Mouse (Mus musculus): ENCODE measurements around the gene Tulp1.

DNA sequence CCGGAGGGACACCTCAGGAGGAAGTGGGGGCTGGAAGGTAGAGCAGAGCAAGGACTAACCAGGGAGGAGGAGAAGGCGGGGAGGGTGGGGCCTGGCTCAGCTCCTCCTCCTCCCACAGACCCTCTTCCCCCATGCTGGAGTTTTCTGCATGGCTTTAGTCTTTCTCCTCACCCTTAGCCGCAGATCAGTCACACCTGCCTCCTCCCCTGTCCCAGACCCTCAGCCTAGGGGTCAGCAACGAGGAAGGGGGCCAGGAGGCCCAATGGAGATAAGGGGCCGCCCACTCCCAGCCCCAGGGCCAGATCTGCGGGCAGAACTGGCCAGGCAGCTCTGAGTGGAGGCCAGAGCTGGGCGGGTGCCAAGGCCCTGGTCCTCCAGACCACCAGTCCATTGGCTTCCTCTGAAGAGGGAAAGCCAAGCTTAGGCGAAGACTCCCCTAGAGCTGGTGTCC lies 19.7 kb downstream of the Tulp1 start:
- no peak for TF ChIP-seq CTCF (IDR thresholded peaks at IDR 0.05)
- TF ChIP-seq EP300 (IDR thresholded peaks at IDR 0.05), result no peak

Data from lung, postnatal 0 days (tissue).